Mouse (Mus musculus) spleen, adult 2 months (tissue): ENCODE data around the gene Ybx2.

ENCODE experiments used
- CTCF ChIP-seq: fragments of 200-500 bp; IDR thresholded peaks from 2 replicates; pipeline ENCODE4 v1.5.1; 2011; ENCODE audit warnings: mild to moderate bottlenecking, inconsistent platforms; ENCODE audit not compliant: insufficient read depth, insufficient read length, insufficient replicate concordance; ENCODE audit errors: extremely low read depth
- POLR2A ChIP-seq: fragments of 200-500 bp; IDR thresholded peaks from 2 replicates; pipeline ENCODE4 v1.6.1; 2011; ENCODE audit warnings: low read depth, low read length, inconsistent platforms

- TF ChIP-seq CTCF (peak; percentile 95), POLR2A (no peak)
These were observed 13.2 kb downstream of the Ybx2 start for GRCm38 (mm10) chr11:69948763-69949150.
